Mouse (Mus musculus) brain, embryonic 14.5 days (tissue): ENCODE data around the gene Mroh8.
A peak's percentile ranks its signal among the peaks of the same experiment; 100 is the strongest.

ENCODE experiments used
- CTCF ChIP-seq: fragments of 200-500 bp; IDR thresholded peaks from 2 replicates; pipeline ENCODE4 v1.5.1; 2012; ENCODE audit warnings: inconsistent platforms, mild to moderate bottlenecking, moderate library complexity, borderline replicate concordance; ENCODE audit not compliant: insufficient read depth, insufficient read length; ENCODE audit errors: extremely low read depth
- POLR2A ChIP-seq: fragments of 200-500 bp; IDR thresholded peaks from 2 replicates; pipeline ENCODE4 v1.6.1; 2012; ENCODE audit warnings: mild to moderate bottlenecking, inconsistent platforms, borderline replicate concordance; ENCODE audit not compliant: poor library complexity, insufficient read depth, insufficient read length, severe bottlenecking; ENCODE audit errors: extremely low read depth

DNA sequence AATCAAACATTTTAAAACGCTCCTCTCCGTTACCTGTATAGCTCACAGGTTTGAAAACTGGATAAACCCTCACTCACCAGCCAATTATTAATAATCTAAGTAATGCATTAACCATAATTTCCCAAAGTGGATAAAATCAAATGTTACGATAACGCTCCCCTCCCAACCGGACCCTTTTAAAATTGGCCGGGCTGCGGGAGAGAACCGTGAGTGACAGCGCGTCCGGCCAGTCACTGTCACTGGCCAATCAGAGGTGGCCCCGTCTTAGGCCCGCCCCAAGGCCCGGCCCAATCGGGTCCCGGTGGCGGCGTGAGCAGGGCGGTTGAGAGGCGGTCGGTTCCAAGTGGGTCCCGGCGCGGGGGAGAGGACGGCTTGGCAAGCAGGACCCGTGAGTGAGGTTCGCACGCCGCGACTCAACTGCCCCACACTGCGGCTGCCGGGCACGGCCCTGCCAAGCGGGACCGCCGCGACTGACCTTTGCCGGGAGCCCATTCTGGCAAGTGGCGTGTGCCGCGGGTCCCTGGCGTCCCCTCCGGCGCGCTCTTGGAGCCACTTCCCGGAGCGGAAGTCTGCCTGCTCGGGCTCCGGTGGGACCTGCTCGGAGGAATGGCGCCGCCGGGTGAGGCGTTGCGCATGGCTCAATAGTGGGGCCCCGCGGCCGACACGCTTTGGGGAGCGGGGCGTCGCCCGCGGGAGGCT, 483 bp downstream of the Mroh8 start, which contains the start of gene Rpn2:
- TF ChIP-seq CTCF (no peak), POLR2A (peak; percentile 39; the same call in 1 of the 2 replicates)
